Mouse (Mus musculus) olfactory bulb, adult 2 months (tissue): ENCODE measurements at regions not wholly inside any gene's neighbourhood (a gene's known extent, or its start where the extent isn't known, plus 50 kb on each side); places are given as distances from the start of the nearest gene placed in this dataset.

Experiments used
- H3K27ac ChIP-seq: fragments of 200-500 bp; 2 replicates; pipeline ENCODE4 v1.5.1; 2012; ENCODE audit warnings: low read depth, low read length; ENCODE audit not compliant: insufficient read depth
- H3K4me1 ChIP-seq: fragments of 200-500 bp; 2 replicates; pipeline ENCODE4 v1.6.1; 2012; ENCODE audit warnings: low read length; ENCODE audit not compliant: control insufficient read depth, insufficient read depth
- H3K4me3 ChIP-seq: fragments of 200-500 bp; 2 replicates; pipeline ENCODE4 v1.5.1; 2012; ENCODE audit warnings: mild to moderate bottlenecking, low read depth, low read length, moderate library complexity; ENCODE audit not compliant: insufficient read depth
- CTCF ChIP-seq: fragments of 200-500 bp; IDR thresholded peaks from 2 replicates; pipeline ENCODE4 v1.5.1; 2012; ENCODE audit warnings: low read depth, mild to moderate bottlenecking, low read length, moderate library complexity; ENCODE audit not compliant: insufficient read depth
- POLR2A ChIP-seq: fragments of 200-500 bp; IDR thresholded peaks from 2 replicates; pipeline ENCODE4 v1.6.1; 2012; ENCODE audit warnings: mild to moderate bottlenecking, low read depth, low read length, moderate library complexity; ENCODE audit not compliant: insufficient read depth
- WGBS: fragments of 180-500 bp; shearing (Covaris S2); methylation state at CpG from one replicate; pipeline ENCODE4 v1.1.7; 2018; 5-methylcytosine and 5-hydroxymethylcytosine counted together

- TF ChIP-seq POLR2A (no peak), CTCF (no peak)
- no peak overlapping the region for H3K27ac ChIP-seq
- H3K4me1 ChIP-seq: no peaks in the 10 kb centered on the region
- no peak overlapping the region for H3K4me3 ChIP-seq
Measured at GRCm38 (mm10) chr10:21803184-21803583, 78.8 kb upstream of the Sgk1 start.

GRCm38 (mm10) chr10:21804761-21805160 is 77.2 kb upstream of the Sgk1 start:
- 83% methylated on average over 2 of the region's 2 CpGs for WGBS
- TF ChIP-seq POLR2A (no peak), CTCF (no peak)
- Histone ChIP-seq H3K27ac (no peak overlapping the region), H3K4me1 (no peaks in the 10 kb centered on the region), H3K4me3 (no peak overlapping the region)

- H3K4me3 ChIP-seq: no peak overlapping the region
- 58% methylated on average over 6 of the region's 6 CpGs for WGBS
- no peak overlapping the region for H3K27ac ChIP-seq
- no peaks in the 10 kb centered on the region for H3K4me1 ChIP-seq
- TF ChIP-seq POLR2A (no peak), CTCF (no peak)
Measured at GRCm38 (mm10) chr10:21805606-21806005, 76.4 kb upstream of the Sgk1 start.

- no peaks in the 10 kb centered on the region for H3K4me1 ChIP-seq
- no peak overlapping the region for H3K27ac ChIP-seq
- WGBS: 100% methylated on average over 4 of the region's 4 CpGs
- no peak for TF ChIP-seq CTCF
- TF ChIP-seq POLR2A: no peak
- H3K4me3 ChIP-seq: no peak overlapping the region
Measured at GRCm38 (mm10) chr10:21806716-21807115, 75.3 kb upstream of the Sgk1 start.

- H3K27ac ChIP-seq: no peak overlapping the region
- 80% methylated on average over 3 of the region's 3 CpGs for WGBS
- H3K4me3 ChIP-seq: no peak overlapping the region
- no peak for TF ChIP-seq POLR2A
- no peak for TF ChIP-seq CTCF
- H3K4me1 ChIP-seq: no peaks in the 10 kb centered on the region
Measured at GRCm38 (mm10) chr10:21819686-21820085, 62.3 kb upstream of the Sgk1 start.

GRCm38 (mm10) chr10:21821421-21821820 is 60.6 kb upstream of the Sgk1 start:
- 88% methylated on average over 5 of the region's 5 CpGs for WGBS
- no peak for TF ChIP-seq POLR2A
- no peak for TF ChIP-seq CTCF
- no peaks in the 10 kb centered on the region for H3K4me1 ChIP-seq
- H3K4me3 ChIP-seq: no peak overlapping the region
- H3K27ac ChIP-seq: no peak overlapping the region

GRCm38 (mm10) chr10:21824418-21825025 is 57.5 kb upstream of the Sgk1 start:
- TF ChIP-seq POLR2A (no peak), CTCF (no peak)
- Histone ChIP-seq H3K4me1 (peaks cover 3% of the 10 kb centered on the region; the same call in 1 of the 2 replicates), H3K4me3 (no peak overlapping the region), H3K27ac (no peak overlapping the region)
- WGBS: 60% methylated on average over 12 of the region's 12 CpGs

- peaks cover 3% of the 10 kb centered on the region; the same call in 1 of the 2 replicates for H3K4me1 ChIP-seq
- H3K27ac ChIP-seq: no peak overlapping the region
- no peak for TF ChIP-seq CTCF
- no peak overlapping the region for H3K4me3 ChIP-seq
- WGBS: 70% methylated on average over 5 of the region's 5 CpGs
Measured at GRCm38 (mm10) chr10:21826793-21827504, 55.0 kb upstream of the Sgk1 start.

- TF ChIP-seq CTCF (no peak), POLR2A (no peak)
- Histone ChIP-seq H3K4me3 (no peak overlapping the region), H3K27ac (no peak overlapping the region), H3K4me1 (peaks cover 3% of the 10 kb centered on the region; the same call in 1 of the 2 replicates)
- WGBS: 83% methylated on average over 3 of the region's 3 CpGs
Measured at GRCm38 (mm10) chr10:21827505-21827844, 54.5 kb upstream of the Sgk1 start.

- 80% methylated on average over 9 of the region's 9 CpGs for WGBS
- no peak for TF ChIP-seq POLR2A
- no peak for TF ChIP-seq CTCF
- no peak overlapping the region for H3K27ac ChIP-seq
- peaks cover 4% of the 10 kb centered on the region; the same call in 1 of the 2 replicates for H3K4me1 ChIP-seq
- no peak overlapping the region for H3K4me3 ChIP-seq
Measured at GRCm38 (mm10) chr10:21828432-21829061, 53.4 kb upstream of the Sgk1 start.
